Mouse (Mus musculus) hindbrain, postnatal 0 days (tissue): ENCODE data around the gene Ptprh. TPM values are rescaled to one million over a fixed set of nuclear protein-coding genes. Genes with fewer than 3 reads are reported as not detected.
A peak's percentile ranks its signal among the peaks of the same experiment; 100 is the strongest.

Source experiments
- ATAC-seq: fragments of 200-750 bp; cut with Nextera tagmentation; 2 replicates; pipeline ENCODE4 v1.8.0; 2017; ENCODE audit warnings: mild to moderate bottlenecking, moderate TSS enrichment, moderate library complexity
- DNase-seq: peaks from one replicate; pipeline ENCODE4 v3.0.0-alpha.2; 2015; ENCODE audit warnings: low spot score
- H3K27ac ChIP-seq: fragments of 300-500 bp; sonication (generic); 2 replicates; pipeline ENCODE4 v1.5.1; 2014; ENCODE audit warnings: mild to moderate bottlenecking
- H3K27me3 ChIP-seq: fragments of 300-500 bp; sonication (generic); 2 replicates; pipeline ENCODE4 v1.6.1; 2014; ENCODE audit warnings: low read length, mixed read lengths; ENCODE audit not compliant: insufficient read depth
- H3K36me3 ChIP-seq: fragments of 300-500 bp; sonication (generic); 2 replicates; pipeline ENCODE4 v1.6.1; 2014; ENCODE audit warnings: low read length, mixed read lengths; ENCODE audit not compliant: insufficient read depth
- H3K4me1 ChIP-seq: fragments of 300-500 bp; sonication (generic); 2 replicates; pipeline ENCODE4 v1.6.1; 2014; ENCODE audit warnings: antibody characterized with exemption, low read length, mixed read lengths; ENCODE audit not compliant: insufficient read depth
- H3K4me2 ChIP-seq: fragments of 300-500 bp; sonication (generic); 2 replicates; pipeline ENCODE4 v1.6.1; 2014; ENCODE audit warnings: low read depth, mild to moderate bottlenecking, low read length, moderate library complexity, mixed read lengths
- H3K4me3 ChIP-seq: fragments of 300-500 bp; sonication (generic); 2 replicates; pipeline ENCODE4 v1.5.1; 2014; ENCODE audit warnings: low read length
- H3K9ac ChIP-seq: fragments of 300-500 bp; sonication (generic); replicated peaks from 2 replicates; pipeline ENCODE4 v1.6.1; 2014; ENCODE audit warnings: mild to moderate bottlenecking, low read length, moderate library complexity, mixed read lengths
- H3K9me3 ChIP-seq: fragments of 300-500 bp; sonication (generic); 2 replicates; pipeline ENCODE4 v1.6.1; 2016; ENCODE audit warnings: low read length, mixed read lengths
- CTCF ChIP-seq: IDR thresholded peaks from 2 replicates; pipeline ENCODE4 v1.5.1; 2016; ENCODE audit warnings: antibody characterized with exemption, control low read depth, low read depth
- WGBS: fragments of 180-500 bp; shearing (Covaris S2); extraction: QIAGEN DNeasy Blood & Tissue Kit; methylation state at CpG from one replicate; pipeline ENCODE4 v1.1.7; 2014; 5-methylcytosine and 5-hydroxymethylcytosine counted together
- polyA plus RNA-seq: library from polyadenylated mRNA; unstranded; fragments of >200 nt; fragmentation: Nextera tagmentation; extraction: Ambion mirVana; gene quantifications from 2 replicates; pipeline ENCODE4 v1.2.1, GENCODE M21; 2015
- total RNA-seq: library from RNA; depleted of rRNA; stranded (reverse); fragments of >200 nt; gene quantifications from 2 replicates; pipeline ENCODE4 v1.2.3, GENCODE M21; 2014

The Ptprh gene
- total and polyA plus RNA-seq, 2 experiments from 2014 or later: 0.74 to 0.99 TPM

DNA sequence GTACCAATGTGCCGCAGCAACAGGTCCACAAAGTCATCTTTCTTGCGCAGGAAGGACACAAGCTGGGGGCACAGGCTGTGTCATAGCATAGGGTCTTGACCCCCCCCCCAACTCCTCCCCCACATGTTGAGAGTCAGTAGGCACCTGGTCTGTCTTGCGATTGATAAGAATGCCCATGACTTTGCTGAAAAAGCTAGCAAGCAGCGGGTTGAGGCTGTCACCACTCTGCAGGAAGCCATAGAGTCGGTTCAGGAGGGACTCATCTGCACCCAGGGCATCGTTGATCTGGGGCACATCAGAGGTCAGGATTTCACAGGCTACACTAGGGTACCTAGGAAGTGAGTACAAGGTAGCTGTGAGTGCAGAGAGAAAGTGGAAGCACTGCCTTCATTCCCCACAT lies 39.4 kb upstream of the Ptprh start:
- Histone ChIP-seq H3K4me3 (no peak overlapping the region), H3K4me2 (no peak overlapping the region), H3K36me3 (peaks cover 61% of the 10 kb centered on the region), H3K9ac (no peak overlapping the region), H3K4me1 (no peaks in the 10 kb centered on the region), H3K27me3 (no peaks in the 10 kb centered on the region), H3K9me3 (no peaks in the 10 kb centered on the region), H3K27ac (no peak overlapping the region)
- ATAC-seq: no peak
- no peak for TF ChIP-seq CTCF
- no peak for DNase-seq
- WGBS: 95% methylated on average over 6 of the region's 6 CpGs

DNA sequence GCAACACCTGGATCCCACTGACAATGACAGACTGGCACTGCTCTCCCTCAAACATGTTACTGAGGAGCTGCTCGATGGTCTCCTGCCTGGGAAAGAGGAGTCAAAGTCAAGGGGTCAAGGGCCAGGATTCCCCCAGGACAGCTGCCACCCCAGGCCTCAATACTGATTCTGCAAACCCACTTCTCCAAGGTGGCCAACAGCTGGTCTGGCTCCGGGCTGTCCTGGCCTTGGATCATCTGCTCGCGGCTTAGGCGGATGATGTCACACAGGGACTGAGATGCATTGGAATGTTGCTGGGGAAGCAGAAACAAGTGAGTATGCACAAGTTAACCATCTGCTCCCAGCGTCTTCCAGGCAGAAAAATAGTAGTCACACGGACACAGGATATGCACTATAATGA lies 38.1 kb upstream of the Ptprh start:
- ATAC-seq: no peak
- Histone ChIP-seq H3K9me3 (no peaks in the 10 kb centered on the region), H3K27ac (no peak overlapping the region), H3K4me2 (no peak overlapping the region), H3K4me1 (no peaks in the 10 kb centered on the region), H3K27me3 (no peaks in the 10 kb centered on the region), H3K9ac (no peak overlapping the region), H3K4me3 (no peak overlapping the region), H3K36me3 (peaks cover 61% of the 10 kb centered on the region)
- DNase-seq: no peak
- no peak for TF ChIP-seq CTCF
- WGBS: 83% methylated on average over 7 of the region's 7 CpGs

DNA sequence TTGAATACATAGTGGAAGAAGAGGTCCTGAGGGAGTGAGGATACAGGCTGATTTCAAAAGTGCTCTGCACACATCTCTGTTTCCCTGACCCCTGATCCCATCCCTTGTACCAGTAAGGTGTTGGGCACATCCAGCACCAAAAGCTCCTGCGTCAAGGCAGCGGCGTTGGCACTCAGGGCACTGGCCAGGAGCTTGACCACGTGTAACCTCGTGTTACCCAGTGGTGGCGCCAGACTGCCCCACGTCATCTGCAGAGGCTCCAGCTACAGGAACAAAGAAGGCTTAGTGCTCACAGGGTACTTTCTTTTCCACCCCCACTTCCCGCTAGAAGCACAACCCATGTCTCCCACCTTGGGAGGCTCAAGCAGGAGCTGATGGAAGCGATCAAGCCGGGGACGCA lies 37.3 kb upstream of the Ptprh start:
- Histone ChIP-seq H3K9me3 (no peaks in the 10 kb centered on the region), H3K4me2 (no peak overlapping the region), H3K4me1 (no peaks in the 10 kb centered on the region), H3K27me3 (no peaks in the 10 kb centered on the region), H3K9ac (no peak overlapping the region), H3K4me3 (no peak overlapping the region), H3K36me3 (peaks cover 59% of the 10 kb centered on the region), H3K27ac (no peak overlapping the region)
- DNase-seq (no peak), ATAC-seq (no peak)
- peak; percentile 28; the same call in 1 of the 2 replicates for TF ChIP-seq CTCF
- 75% methylated on average over 11 of the region's 11 CpGs for WGBS

DNA sequence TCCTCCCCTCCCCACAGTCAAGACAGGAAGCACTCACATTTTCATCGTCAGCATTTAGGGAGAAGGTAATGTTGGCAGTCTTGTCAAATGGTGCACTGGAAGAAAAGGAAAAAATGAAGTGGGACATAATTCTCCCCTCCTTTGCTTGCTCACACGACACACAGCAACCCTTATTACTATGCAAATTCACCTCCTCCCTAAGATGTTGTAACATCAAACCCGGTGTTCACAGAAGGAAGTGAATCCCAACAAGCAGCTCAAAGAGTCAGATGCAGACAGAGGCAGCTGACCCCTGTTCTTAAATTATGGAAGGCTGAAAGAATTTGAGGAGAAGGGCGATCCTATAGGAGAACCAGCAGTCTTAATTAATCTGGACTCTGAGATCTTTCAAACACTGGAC lies 32.3 kb upstream of the Ptprh start:
- Histone ChIP-seq H3K4me3 (no peak overlapping the region), H3K4me1 (no peaks in the 10 kb centered on the region), H3K27me3 (no peaks in the 10 kb centered on the region), H3K9ac (no peak overlapping the region), H3K36me3 (peaks cover 56% of the 10 kb centered on the region), H3K4me2 (no peak overlapping the region), H3K9me3 (no peaks in the 10 kb centered on the region), H3K27ac (no peak overlapping the region)
- no peak for ATAC-seq
- WGBS: 78% methylated on average over 4 of the region's 4 CpGs
- no peak for TF ChIP-seq CTCF
- DNase-seq: no peak

DNA sequence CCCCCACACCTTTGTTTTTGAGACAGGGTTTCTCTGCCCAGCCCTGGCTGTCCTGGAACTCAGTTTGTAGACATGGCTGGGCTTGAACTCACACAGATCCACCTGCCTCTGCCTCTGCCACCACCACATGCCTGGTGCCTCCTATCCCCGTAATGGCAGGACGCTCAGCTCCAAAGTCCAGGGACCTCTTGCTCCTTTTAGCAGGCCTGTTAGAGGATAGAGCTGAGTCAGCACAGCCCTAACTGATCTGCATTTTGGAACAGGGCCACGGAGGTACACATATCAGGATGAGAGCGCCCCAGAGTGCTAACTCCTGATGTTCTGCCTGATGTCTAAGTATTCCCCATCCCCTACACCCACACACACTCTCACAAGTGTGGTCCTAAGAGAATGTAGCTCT lies 27.2 kb upstream of the Ptprh start, which contains the start of gene Tmem86b:
Gene Tmem86b, minus strand, starts transcription at position 392 of the 400 bp plus-strand sequence.
- Histone ChIP-seq H3K9ac (no peak within 1 kb of the TSS), H3K9me3 (no peaks in the 10 kb centered on the region), H3K4me3 (no peak within 1 kb of the TSS), H3K27me3 (no peaks in the 10 kb centered on the region), H3K36me3 (peaks cover 46% of the 10 kb centered on the region), H3K4me2 (no peak within 1 kb of the TSS), H3K4me1 (no peaks in the 10 kb centered on the region), H3K27ac (no peak within 1 kb of the TSS)
- 88% methylated on average over 4 of the region's 4 CpGs for WGBS
- no peak for TF ChIP-seq CTCF
- DNase-seq (no peak), ATAC-seq (no peak)

DNA sequence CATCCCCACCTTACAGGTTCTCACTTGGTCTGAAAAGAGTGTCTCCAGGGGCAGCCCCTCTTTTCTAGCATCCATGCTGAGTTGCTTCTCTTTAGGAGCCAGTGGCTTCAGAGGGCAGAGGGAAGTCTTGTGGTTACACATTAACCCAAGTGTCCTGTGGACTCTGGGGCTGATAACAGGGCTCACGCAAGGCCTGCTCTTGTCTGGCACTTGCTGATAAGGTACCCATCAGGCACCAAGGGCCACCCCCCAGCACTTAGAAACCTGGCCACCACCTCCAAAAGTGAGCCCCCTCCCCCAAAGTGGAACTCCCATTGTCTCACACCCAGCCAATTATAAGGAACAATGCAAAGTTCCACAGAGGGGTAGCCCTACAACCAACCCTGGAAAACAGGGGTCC lies 26.4 kb upstream of the Ptprh start:
- H3K27ac ChIP-seq: no peak overlapping the region
- H3K4me3 ChIP-seq: no peak overlapping the region
- no peaks in the 10 kb centered on the region for H3K27me3 ChIP-seq
- no peak overlapping the region for H3K4me2 ChIP-seq
- H3K36me3 ChIP-seq: peaks cover 38% of the 10 kb centered on the region
- DNase-seq: no peak
- no peaks in the 10 kb centered on the region for H3K9me3 ChIP-seq
- TF ChIP-seq CTCF: no peak
- no peak for ATAC-seq
- H3K9ac ChIP-seq: no peak overlapping the region
- 84% methylated on average over 1 of the region's 1 CpGs for WGBS
- no peaks in the 10 kb centered on the region for H3K4me1 ChIP-seq

DNA sequence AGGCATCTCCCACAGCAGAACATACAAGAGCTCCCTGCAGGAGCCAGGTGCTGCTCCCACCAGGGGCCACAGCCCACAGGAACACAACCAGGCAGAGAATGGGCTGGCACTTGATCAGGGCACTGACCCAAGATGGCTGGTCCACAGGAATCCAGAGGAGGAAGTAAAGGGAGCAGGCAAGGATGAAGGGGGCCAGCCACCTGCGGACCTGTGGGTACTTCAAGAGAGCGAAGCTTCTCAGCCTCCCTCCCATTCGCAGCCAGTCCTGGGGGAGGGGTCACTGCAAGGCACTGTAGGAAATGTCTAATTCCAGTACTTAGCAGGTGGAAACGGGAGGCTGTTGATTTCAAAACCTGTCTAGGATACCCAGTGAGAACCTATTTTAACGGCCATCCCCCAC lies 25.7 kb upstream of the Ptprh start:
- ATAC-seq (no peak), DNase-seq (no peak)
- no peaks in the 10 kb centered on the region for H3K4me1 ChIP-seq
- H3K9ac ChIP-seq: no peak overlapping the region
- peaks cover 38% of the 10 kb centered on the region for H3K36me3 ChIP-seq
- WGBS: 87% methylated on average over 5 of the region's 5 CpGs
- H3K4me3 ChIP-seq: no peak overlapping the region
- H3K27me3 ChIP-seq: no peaks in the 10 kb centered on the region
- TF ChIP-seq CTCF: no peak
- H3K9me3 ChIP-seq: no peaks in the 10 kb centered on the region
- no peak overlapping the region for H3K4me2 ChIP-seq
- H3K27ac ChIP-seq: no peak overlapping the region
